Mouse (Mus musculus) intestine, postnatal 0 days (tissue): ENCODE measurements around the gene Lrrc63. TPM values are rescaled to one million over a fixed set of nuclear protein-coding genes. Genes with fewer than 3 reads are reported as not detected.

ENCODE experiments used
- ATAC-seq: fragments of 200-750 bp; cut with Nextera tagmentation; 2 replicates; pipeline ENCODE4 v1.8.0; 2017; ENCODE audit warnings: mild to moderate bottlenecking, moderate TSS enrichment, moderate library complexity
- H3K27ac ChIP-seq: fragments of 300-500 bp; sonication (generic); 2 replicates; pipeline ENCODE4 v1.5.1; 2014; ENCODE audit warnings: mild to moderate bottlenecking, low read depth, low read length, moderate library complexity
- H3K27me3 ChIP-seq: fragments of 300-500 bp; sonication (generic); replicated peaks from 2 replicates; pipeline ENCODE4 v1.6.1; 2014; ENCODE audit warnings: low read length, mixed read lengths; ENCODE audit not compliant: control insufficient read depth, insufficient read depth
- H3K36me3 ChIP-seq: fragments of 300-500 bp; sonication (generic); 2 replicates; pipeline ENCODE4 v1.6.1; 2014; ENCODE audit warnings: mild to moderate bottlenecking, moderate library complexity; ENCODE audit not compliant: control insufficient read depth, insufficient read depth
- H3K4me1 ChIP-seq: fragments of 300-500 bp; sonication (generic); replicated peaks from 2 replicates; pipeline ENCODE4 v1.6.1; 2014; ENCODE audit warnings: antibody characterized with exemption, low read length, mixed read lengths; ENCODE audit not compliant: control insufficient read depth, insufficient read depth
- H3K4me2 ChIP-seq: fragments of 300-500 bp; sonication (generic); replicated peaks from 2 replicates; pipeline ENCODE4 v1.6.1; 2014; ENCODE audit warnings: low read depth, mild to moderate bottlenecking, moderate library complexity
- H3K4me3 ChIP-seq: fragments of 300-500 bp; sonication (generic); 2 replicates; pipeline ENCODE4 v1.5.1; 2014; ENCODE audit warnings: low read depth, low read length
- H3K9ac ChIP-seq: fragments of 300-500 bp; sonication (generic); 2 replicates; pipeline ENCODE4 v1.6.1; 2014; ENCODE audit warnings: mild to moderate bottlenecking, low read depth, low read length
- H3K9me3 ChIP-seq: fragments of 300-500 bp; sonication (generic); 2 replicates; pipeline ENCODE4 v1.6.1; 2016; ENCODE audit warnings: mixed run types; ENCODE audit not compliant: control insufficient read depth
- CTCF ChIP-seq: sonication (generic); IDR thresholded peaks from 2 replicates; pipeline ENCODE4 v1.5.1; 2016; ENCODE audit warnings: low read depth, mild to moderate bottlenecking, control low read depth, antibody characterized with exemption, moderate library complexity
- WGBS: fragments of 180-500 bp; shearing (Covaris S2); extraction: QIAGEN DNeasy Blood & Tissue Kit; methylation state at CpG from one replicate; pipeline ENCODE4 v1.1.7; 2014; 5-methylcytosine and 5-hydroxymethylcytosine counted together
- polyA plus RNA-seq: library from polyadenylated mRNA; unstranded; fragments of >200 nt; fragmentation: Nextera tagmentation; extraction: Ambion mirVana; gene quantifications from 2 replicates; pipeline ENCODE4 v1.2.1, GENCODE M21; 2015

Gene Lrrc63
- polyA plus RNA-seq, 1 experiment from 2014 or later = not detected

DNA sequence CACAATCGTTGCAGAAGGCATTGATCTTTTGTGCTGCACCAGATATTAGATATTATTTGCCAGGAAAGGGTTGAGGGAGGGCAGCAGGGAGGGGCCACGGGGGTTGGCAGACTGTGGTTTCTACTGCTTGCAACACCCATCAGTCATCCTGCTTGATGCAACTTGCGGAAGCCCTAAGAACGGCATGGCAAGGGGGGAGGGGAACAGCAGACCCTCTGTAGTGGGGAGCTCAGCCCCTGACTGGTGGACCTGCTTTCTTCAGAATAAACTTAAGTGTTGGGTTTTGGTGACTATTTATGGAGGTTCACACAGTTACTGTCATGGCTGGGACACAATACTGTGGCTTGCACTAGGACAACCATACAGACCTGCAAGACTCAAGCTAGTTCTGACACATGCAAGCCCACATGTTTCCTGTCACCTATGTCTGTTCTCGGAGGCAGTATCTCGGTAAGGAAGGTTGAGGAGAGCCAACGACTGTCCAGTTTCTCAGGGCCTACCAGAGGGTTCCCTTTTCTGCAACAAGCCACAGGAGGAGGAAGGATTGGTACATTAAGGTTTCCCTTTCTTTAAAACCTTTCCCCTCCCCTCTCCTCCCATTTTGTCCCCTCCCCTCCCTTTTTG lies 61.2 kb downstream of the Lrrc63 start:
- no peaks in the 10 kb centered on the region for H3K27me3 ChIP-seq
- H3K9me3 ChIP-seq = no peaks in the 10 kb centered on the region
- 69% methylated on average over 7 of the region's 7 CpGs for WGBS
- H3K4me1 ChIP-seq = no peaks in the 10 kb centered on the region
- no peak overlapping the region for H3K4me3 ChIP-seq
- no peak for ATAC-seq
- TF ChIP-seq CTCF = no peak
- no peak overlapping the region for H3K9ac ChIP-seq
- H3K4me2 ChIP-seq = no peak overlapping the region
- no peaks in the 10 kb centered on the region for H3K36me3 ChIP-seq
- H3K27ac ChIP-seq = no peak overlapping the region

DNA sequence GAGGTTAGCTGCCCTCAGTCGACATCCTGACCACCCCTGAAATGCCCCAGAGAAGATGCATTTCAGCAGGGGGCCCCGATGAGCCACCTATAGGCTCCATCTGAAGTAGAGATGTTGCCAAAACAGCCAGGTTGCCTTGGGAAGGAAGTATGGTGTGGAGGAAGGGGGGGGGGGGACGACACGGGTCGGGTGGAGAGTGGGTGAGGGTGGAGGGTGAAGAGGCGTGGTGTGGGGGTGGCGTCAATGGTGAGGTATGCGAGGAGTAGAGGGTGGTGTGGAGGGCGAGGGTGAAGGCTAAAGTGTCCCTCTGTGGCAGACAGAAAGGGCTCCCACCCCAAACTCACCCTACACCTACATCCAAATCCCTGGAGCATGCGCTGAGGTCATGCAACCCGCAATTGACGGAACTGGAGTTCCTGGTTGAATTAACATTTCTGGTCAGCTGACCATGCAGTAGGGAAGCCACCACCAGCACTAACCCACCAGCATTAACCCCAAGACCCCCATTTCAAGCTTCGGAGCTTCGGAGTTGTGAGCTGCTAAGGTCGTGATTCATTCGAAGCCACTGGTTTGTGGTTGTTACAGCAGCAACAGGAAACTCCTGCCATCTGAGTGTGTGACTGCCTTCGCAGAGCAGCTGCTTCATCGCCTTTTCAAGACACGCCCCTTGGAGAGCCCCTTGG lies 62.1 kb downstream of the Lrrc63 start:
- no peak overlapping the region for H3K4me3 ChIP-seq
- TF ChIP-seq CTCF = no peak
- no peak for ATAC-seq

DNA sequence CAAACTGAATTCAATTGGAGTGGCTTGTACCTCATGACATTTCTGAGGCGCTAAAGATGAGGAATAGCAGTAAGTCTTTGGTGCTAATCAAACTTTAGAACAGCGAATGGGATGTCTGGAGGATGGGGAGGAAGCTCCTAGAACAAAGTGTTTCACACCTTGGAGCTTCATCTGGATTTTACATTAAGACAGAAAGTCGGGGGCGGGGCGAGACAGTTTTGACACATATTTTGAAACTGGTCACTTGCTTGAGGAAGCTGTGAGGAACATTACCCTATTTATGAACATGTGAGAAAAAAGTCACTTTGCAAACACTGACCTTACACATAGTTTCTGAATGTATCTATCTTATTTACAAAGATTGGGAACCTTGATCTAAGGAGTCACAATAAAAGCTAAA lies 65.5 kb downstream of the Lrrc63 start:
- Histone ChIP-seq H3K4me2 (no peak overlapping the region), H3K36me3 (no peaks in the 10 kb centered on the region), H3K4me3 (no peak overlapping the region), H3K9ac (no peak overlapping the region), H3K27me3 (no peaks in the 10 kb centered on the region), H3K4me1 (no peaks in the 10 kb centered on the region), H3K9me3 (no peaks in the 10 kb centered on the region), H3K27ac (no peak overlapping the region)
- 94% methylated on average over 5 of the region's 5 CpGs for WGBS
- TF ChIP-seq CTCF = no peak
- ATAC-seq = no peak

More for the DNA sequence above, 62.1 kb downstream of the Lrrc63 start:
- Histone ChIP-seq H3K36me3 (no peaks in the 10 kb centered on the region), H3K9ac (no peak overlapping the region), H3K4me2 (no peak overlapping the region), H3K4me1 (no peaks in the 10 kb centered on the region), H3K9me3 (no peaks in the 10 kb centered on the region), H3K27me3 (no peaks in the 10 kb centered on the region), H3K27ac (no peak overlapping the region)
- 83% methylated on average over 19 of the region's 19 CpGs for WGBS

DNA sequence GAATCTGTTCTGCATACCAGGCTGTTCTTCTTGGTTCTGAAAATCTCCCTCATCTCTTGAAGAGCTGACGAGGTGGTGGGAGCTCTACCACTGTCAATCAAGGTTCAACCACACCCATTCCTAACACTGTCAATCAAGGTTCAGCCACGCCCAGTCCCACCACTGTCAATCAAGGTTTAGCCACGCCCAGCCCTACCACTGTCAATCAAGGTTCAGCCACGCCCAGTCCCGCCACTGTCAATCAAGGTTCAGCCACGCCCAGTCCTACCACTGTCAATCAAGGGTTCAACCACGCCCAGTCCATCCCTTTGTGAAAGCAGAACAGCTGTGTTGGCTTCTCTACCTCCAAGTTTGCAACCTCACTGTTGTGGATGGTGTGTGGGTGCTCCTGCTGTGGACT lies 66.2 kb downstream of the Lrrc63 start:
- H3K27ac ChIP-seq = no peak overlapping the region
- no peaks in the 10 kb centered on the region for H3K9me3 ChIP-seq
- TF ChIP-seq CTCF = no peak
- WGBS = 73% methylated on average over 7 of the region's 7 CpGs
- no peaks in the 10 kb centered on the region for H3K4me1 ChIP-seq
- no peak overlapping the region for H3K4me2 ChIP-seq
- H3K9ac ChIP-seq = no peak overlapping the region
- no peaks in the 10 kb centered on the region for H3K27me3 ChIP-seq
- peak; percentile 37 for ATAC-seq
- H3K36me3 ChIP-seq = no peaks in the 10 kb centered on the region
- H3K4me3 ChIP-seq = no peak overlapping the region

DNA sequence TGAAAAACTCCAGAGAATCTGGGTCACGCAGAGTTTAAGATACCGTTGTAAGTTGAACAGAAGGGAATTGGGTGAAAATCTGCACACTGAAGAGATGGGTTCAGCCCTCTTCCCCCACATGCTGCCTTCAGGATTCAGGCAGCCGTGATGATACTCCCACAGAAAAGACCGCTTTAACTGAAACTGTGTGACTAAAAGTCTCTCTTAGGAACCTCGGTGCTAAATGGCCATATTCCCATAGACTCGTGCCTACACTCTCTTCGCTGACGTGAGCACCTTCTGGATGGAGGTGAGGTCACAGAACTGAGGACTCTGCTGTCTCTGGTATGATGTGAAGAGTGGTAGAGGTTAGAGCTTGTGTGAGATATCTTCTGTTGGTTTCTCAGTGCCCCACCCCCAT lies 66.7 kb downstream of the Lrrc63 start:
- no peak for ATAC-seq

DNA sequence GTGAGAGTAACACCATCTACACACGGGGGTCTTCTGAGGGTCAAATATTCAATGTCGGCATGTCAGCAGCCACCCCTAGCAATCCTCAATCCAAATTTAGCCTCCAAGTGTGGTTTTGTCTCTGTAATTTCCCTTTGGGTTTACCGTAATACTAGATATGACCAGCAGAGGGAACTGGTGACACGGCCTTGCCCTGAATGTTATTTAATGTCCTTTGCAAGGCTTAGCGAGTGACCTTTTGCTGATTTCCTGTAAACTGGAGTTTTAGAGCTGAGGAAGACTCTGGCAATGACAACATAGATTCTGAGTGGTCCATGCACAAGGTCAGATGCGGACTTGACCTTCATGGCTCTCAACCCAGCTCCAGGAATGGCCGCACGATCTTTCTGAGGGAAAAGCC lies 70.1 kb downstream of the Lrrc63 start:
- WGBS = 28% methylated on average over 8 of the region's 8 CpGs
- Histone ChIP-seq H3K9ac (no peak overlapping the region), H3K4me1 (no peaks in the 10 kb centered on the region), H3K27ac (no peak overlapping the region), H3K4me2 (no peak overlapping the region), H3K9me3 (no peaks in the 10 kb centered on the region), H3K4me3 (no peak overlapping the region), H3K27me3 (no peaks in the 10 kb centered on the region), H3K36me3 (no peaks in the 10 kb centered on the region)
- TF ChIP-seq CTCF = peak; percentile 93
- ATAC-seq = peak; percentile 27; the same call in 1 of the 2 replicates

More for the DNA sequence above, 66.7 kb downstream of the Lrrc63 start:
- Histone ChIP-seq H3K27ac (no peak overlapping the region), H3K9me3 (no peaks in the 10 kb centered on the region), H3K4me2 (no peak overlapping the region), H3K27me3 (no peaks in the 10 kb centered on the region), H3K9ac (no peak overlapping the region), H3K36me3 (no peaks in the 10 kb centered on the region), H3K4me3 (no peak overlapping the region), H3K4me1 (no peaks in the 10 kb centered on the region)
- WGBS = 94% methylated on average over 8 of the region's 8 CpGs
- TF ChIP-seq CTCF = no peak
